Mouse (Mus musculus) cerebellum, adult 11 months (tissue): ENCODE measurements around the gene Ankrd39.

Experiments
- DNase-seq: peaks from one replicate; pipeline ENCODE4 v3.0.0; 2022

Ankrd39 gene

DNA sequence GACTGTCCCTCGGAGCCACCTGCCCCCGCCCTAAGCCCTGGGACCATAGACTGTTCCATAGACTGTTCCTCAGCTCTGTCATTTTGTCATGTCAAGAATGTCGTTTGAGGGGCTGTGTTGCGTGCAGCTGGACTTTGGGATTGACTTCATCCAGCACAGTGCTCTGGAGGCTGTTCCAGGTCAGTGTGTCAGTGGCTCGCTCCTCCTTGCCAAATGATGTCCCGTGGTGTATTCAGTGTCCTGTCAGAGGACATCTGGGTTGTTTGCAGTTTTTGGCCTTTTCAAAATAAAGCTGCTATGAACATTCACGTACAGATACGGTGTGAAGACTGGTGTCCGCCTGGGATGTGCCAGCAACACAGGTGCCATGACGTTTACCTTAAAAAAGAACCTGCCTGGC, 20.3 kb downstream of the Ankrd39 start:
- DNase-seq, result no peak

DNA sequence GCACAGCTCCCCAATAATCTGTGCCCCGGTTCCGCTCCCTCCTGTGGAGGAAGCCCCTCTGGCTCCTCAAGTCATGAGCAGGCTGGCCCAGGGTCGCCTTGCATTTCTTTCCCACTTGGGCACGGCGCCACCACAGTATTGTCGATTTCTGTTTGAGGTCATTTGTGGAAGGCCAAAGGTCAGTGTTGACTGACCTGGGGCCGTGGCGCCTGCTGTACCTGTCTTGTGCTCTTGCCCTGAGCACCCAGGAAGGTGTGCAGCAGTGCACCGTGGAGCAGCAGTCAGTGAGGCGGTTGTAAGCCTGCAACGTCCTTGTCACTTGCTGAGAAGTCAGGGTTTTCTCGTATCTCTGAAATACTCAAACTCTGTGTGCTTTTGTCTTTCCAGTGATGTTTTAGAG, 21.5 kb downstream of the Ankrd39 start:
- no peak for DNase-seq

DNA sequence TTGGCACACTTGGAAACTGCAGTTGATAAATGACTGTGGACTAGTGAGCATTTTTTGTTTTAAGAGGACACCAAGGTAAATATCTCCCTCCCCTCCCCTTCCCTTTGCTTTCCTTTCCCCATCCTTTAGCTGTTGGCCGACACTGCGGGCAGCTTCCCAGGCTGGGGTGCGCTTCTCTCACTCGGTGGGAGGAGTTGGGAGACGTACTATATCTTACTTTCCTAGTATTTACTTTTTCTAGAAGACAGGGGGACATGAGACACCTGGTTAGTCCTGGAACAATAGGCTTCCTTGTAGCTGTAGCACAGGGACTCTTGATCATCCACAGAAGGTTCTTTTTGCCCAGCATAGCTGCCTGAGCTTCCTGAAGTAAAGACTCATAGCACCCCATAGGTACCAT, 23.2 kb downstream of the Ankrd39 start:
- DNase-seq, result no peak

DNA sequence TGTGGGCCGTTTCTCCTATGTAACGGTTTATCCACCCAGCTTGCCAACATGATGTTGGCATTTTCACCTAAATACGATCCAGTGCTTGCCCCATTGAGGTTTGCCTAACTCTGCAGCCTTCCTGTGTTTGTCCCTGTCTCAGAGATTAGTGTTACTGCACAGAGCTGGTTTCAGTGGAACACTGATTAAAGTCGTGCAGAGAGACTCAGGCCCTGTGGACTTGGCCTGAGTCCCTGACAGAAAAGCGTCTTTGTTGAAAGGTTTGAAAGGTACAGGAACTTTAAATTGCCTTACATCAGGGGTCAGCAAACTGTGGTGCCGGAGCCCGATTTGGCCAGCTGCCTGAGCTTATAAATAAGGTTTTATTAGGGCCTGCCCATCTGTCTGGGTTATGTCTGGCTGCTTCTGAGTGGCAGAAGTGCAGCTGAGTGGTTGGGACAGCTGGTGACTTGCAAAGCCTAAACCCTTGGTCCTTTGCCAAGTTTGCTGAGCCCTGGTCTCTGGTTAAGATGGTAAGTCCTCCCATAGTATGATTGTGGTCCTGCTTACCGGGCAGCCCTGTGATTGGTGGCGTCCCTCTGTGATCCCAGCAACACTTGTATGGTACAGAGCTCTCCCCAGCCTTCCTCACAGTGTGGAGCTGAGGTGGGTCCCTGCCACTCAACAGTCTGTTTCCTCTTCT, 23.8 kb downstream of the Ankrd39 start:
- no peak for DNase-seq

DNA sequence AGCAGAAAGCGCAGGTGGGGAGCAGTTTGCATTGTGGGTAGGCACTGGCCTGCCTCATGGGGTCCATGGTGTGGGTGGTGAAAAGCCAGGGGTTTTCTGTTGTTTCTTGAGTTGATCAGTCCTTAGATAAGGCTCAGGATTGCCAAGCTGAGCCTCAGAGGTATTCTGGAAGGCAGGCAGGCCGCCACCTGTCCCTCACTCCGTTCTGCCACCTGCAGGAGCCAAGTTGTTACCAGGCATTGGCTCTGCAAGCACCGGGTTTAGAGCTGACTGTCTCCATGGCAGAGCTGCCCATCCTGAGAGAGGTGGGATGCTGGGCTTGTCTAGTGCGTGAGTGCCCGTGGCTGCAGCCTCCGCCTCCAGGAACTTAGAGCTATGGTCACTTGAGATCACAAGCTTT, 25.0 kb downstream of the Ankrd39 start:
- no peak for DNase-seq

DNA sequence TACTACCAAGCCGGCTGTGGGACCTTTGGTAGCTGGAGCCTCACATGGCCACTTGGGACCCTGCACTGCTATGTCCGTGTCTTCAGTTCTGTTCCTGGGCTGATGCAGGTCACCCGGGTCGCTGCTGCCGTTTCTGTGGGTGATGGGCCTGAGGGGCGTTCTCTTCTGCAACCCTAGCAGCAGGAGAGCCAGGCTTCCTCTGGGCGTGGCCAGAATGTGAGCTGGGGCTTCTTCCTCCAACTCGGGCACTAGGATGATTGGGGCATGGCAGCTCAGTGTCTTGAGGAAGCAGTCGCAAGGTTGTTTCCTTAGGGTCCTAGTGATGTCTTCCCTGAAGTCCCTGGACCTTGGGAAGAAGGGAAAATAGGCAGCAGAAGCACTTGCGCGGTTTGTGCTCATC, 27.6 kb downstream of the Ankrd39 start:
- DNase-seq, result no peak

DNA sequence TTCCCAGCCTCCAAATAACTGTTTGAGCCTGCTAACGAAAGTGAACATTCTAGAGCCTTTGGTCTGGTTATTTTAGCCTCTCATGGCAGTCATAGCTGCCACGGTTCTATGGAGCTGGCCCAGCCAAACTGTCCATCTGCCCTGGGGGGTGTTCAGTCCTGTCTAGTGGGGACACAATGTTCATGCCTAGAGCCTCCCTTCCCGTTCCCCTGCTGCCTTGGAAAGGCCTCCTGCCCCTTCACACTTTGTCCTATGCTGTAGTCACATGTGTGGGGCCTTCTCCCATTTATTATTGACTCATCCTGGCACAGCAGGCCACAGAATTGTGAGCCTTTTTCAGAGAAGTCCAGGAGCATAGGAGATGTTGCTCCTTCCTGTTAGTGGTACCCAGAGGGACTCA, 29.0 kb downstream of the Ankrd39 start:
- DNase-seq, result no peak

DNA sequence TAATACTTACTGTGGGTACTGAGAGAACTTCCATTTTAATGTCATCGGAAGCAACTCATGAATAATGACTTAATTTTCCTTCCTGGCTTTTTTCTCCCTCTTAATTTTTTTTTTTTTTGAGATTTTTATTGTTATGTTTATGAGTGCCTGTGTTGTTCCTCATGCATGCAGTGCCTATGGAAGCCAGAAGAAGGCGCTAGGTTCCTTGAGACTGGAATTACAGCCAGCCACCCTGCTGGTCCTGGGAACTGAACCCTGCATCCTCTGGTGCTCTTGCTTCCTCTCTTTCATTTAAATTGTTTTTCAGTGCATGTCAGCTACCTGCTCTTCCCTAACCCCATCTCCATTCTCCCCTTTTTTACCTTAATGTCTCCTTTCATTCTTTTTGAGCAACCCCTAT, 33.5 kb downstream of the Ankrd39 start:
- no peak for DNase-seq

DNA sequence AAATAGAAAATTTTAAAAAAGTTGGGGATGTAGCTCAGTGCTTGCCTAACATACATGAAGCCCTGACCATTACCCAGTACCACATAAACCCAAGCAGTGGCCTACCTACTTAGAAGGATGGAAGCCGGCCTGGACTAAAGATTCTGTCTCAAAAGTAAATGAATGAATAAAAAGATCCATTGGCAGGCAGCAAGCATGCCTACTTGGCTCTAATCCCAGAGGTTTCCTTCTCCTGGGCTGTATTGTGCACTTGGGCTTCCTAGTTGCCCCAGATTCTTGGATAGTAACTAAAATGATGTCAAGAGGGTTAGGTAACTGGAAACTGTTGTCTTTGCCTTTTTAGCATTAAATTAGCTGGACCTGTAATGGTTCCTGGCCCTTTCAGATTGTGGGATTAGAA, 33.9 kb downstream of the Ankrd39 start:
- DNase-seq, result no peak

DNA sequence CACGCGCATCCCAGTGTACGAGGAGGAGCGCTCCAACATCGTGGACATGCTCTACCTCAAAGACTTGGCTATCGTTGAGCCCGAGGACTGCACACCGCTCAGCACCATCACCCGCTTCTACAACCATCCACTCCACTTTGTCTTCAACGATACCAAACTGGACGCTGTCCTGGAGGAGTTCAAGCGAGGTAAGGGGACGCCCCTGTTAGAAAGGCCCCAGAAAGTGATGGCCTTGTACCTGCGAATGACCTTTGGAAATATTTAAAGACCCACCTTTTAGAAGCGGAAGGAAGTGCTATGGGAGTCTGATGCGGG, 34.3 kb downstream of the Ankrd39 start:
- DNase-seq, result no peak

DNA sequence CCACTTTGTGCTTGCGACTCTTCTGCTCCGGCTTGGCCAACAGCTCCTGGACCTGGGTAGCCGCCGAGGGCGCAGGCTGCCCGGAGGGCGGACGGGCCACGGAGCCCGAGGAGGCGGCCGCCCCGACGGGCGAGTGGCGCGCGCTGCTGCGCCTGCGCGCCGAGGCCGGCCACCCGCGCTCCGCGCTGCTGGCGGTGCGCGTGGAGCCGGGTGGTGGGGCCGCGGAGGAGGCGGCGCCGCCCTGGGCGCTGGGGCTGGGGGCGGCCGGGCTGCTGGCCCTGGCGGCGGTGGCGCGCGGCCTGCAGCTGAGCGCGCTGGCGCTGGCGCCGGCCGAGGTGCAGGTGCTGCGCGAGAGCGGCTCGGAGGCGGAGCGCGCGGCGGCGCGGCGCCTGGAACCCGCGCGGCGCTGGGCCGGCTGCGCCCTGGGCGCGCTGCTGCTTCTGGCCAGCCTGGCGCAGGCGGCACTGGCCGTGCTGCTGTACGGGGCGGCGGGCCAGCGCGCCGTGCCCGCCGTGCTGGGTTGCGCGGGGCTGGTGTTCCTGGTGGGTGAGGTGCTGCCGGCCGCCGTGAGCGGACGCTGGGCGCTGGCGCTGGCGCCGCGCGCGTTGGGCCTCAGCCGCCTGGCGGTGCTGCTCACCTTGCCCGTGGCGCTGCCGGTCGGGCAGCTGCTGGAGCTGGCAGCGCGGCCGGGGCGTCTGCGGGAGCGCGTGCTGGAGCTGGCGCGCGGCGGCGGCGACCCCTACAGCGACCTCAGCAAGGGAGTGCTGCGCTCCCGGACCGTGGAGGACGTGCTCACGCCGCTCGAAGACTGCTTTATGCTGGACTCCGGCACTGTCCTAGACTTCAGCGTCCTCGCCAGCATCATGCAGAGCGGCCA, 34.9 kb downstream of the Ankrd39 start:
- peak; percentile 60 for DNase-seq

DNA sequence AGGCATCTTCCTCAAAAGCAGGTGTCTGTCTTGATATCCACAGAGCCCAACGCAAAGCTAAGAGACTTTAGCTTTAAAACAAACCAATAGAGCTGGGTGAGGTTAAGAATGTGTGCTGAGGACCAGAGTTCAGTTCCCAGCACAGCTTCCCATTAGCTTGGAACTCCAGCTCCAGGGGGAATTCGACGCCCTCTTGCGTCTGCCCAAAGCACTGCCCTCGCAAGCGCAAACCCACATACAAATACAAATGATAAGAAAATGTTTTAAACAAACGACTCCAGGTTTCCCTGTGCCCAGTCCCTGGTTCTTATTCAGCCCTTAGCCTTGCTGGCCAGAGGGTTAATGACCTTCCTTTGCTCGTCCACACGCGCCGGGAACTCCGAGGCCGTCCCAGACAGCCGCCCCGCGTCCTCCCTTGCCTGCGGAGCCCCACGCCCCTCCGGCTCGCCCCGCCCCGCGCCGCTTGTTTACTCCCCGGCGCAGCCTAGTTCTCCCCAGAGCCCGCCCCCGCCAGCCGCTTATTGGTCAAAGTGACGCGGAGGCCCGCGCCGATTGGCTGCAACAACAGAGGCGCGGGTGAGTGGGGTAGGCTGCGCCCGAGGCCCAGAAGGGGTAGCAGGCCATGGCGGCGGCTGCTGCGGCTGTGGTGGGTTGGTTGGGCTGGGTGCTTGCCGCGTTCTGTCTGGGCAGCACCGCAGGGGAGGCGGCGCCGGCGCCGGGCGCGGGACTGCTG, 35.8 kb downstream of the Ankrd39 start, which contains the start of gene Cnnm3:
TSS of gene Cnnm3 (plus strand) at position 579 of the 733 bp plus-strand sequence.
- peak; percentile 99 for DNase-seq

DNA sequence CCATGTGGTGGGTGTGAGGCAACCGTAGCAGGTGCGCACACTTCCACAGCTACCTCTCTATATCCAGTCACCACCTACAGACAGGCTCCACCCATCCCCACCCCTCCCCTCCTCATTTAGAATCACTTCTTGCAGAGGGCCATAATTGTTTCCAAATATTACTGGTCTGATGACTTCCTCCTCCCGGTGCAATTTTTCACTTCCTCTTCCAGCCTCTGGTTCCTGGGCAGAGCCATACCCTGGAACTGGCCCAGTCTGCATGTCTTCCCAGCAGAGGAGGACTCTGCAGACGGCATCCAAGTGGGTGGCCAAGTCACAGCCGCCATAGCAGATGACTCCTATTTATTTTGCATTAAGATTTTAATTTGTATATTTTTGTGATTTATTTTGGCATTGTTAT, 39.0 kb downstream of the Ankrd39 start:
- DNase-seq, result no peak

DNA sequence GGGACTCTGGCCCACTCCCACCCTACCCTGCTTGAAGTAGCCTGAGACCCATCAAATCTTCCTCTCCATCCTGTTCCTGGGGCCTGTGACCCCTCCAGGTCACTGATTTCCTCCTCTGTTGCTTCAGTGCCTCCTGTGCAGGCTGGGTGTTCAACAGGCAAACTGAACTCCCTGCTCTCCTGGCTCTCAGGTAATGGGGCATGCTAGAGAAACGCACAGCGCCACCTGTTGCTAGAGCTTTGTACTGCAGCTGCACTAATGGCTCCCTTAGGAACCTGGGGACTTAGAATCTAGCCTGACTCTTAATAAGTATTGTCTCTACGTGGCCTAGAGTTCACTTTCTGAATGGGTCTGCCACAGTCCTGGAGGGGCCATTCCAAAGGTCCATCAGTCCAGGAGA, 46.0 kb downstream of the Ankrd39 start:
- peak; percentile 80 for DNase-seq

DNA sequence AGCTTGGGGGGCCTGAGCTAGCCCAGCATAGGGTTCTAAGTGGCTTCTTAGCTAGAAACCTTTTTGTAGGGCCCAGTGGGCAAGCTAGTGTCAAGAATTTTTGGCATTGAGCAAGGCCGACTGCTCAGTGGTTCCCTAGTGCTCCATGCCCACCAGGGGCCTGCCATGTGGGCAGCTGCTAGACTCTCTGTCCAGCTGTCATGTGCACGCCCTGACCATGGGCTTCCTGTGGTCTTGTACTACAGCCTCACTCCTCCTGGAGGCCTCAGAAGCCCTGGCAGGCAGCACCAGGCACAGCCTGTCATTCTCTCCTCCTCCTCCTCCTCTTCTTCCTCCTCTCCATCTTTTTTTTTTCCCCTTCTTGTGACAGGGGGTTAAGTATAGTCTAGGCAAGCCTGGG, 49.9 kb downstream of the Ankrd39 start:
- DNase-seq, result no peak

DNA sequence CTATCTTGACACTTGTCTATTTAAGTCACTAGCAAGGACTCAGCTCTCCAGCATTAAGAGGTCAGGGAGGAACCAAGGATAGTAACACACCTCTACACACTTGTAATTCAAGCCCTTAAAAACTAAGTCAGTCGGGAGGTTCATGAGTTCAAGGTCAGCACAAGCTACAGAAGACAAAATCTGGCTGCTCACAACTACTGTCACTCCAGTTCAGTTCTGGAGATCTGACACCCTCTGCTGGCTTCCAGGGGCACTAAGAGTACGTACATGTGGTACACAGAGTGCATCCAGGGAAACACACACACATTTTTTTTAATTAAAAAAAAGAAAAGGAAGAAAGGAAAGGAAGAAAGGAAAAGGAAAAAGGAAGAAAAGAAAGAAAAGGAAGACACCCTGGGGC, 50.5 kb downstream of the Ankrd39 start:
- DNase-seq, result no peak

DNA sequence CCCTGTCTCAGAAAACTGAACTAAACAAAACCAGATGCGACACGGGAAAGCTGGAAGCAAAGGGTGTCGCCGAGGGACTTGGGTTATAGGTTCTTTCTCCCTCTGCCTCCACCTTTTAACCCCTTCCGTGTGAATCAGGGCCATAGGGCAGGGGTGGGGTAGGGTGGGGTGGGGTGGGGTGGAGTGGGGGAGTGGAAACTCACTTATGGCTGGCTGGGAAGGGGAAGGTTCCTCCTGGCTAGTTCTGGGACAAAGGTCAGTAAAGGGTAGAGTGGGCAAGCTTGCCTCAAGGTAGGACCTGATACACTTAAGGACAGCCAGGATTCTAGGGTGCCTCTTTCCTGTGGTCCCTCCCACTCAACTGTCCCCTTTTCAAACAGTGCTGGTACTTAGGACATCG, 53.9 kb downstream of the Ankrd39 start:
- no peak for DNase-seq

DNA sequence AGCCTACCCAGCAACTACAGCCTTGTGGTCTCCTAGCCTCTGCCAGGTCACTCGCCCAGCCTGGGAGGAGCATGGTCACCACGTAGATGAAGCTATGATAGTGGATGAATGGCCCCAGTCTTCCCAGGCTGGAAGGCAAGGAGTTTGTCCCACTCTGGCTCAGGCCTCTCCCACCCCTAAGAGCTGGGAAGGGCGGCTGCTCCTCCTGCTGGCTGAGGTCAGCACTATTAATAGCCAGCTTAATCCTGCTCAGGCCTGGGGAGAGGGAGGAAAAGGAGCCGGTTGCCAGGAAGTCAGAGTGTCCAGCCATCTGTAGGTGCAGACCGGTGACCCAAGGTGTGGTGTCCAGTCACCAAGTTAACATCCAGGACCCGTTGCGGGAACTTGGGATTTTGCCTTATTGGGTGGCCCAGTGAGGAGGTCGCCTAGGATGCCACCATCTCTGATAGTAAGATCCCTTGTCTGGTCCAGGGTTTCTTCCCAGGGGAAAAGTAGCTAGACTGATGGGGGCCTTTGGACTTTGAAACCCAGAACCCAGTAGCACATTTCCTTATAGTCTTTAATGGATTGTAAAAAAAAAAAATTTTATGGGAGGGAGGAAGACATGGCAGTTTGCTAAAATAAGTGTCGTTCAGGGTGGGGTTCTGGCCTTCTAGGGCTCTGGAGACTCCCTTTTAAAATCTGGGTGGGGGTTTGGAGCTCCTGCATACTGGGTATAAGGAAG, 54.7 kb downstream of the Ankrd39 start:
- peak; percentile 86 for DNase-seq

DNA sequence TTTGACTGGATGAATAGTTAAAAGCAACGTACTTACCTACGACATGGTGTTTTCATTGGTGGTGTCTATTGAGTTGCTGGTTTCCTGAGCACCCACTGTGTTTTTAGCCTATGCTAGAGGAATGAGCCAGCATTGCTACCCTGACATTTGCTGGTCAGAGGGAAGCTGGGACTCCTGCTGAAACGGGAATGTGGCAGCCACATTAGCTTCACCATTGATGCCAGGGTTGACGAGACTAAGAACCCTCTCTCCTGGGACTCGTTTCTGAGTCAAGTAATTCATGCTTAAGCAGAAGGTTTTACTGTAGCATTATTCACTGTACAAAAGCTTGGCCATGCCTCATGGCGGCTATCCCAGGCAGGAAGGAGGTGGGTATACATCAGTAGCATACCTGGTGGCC, 57.6 kb downstream of the Ankrd39 start:
- no peak for DNase-seq
